Mouse (Mus musculus) regulatory T cell (primary cell): ENCODE results near the gene Cdh13.
"Not testable (repeated sequence)": the region's sequence is repeated elsewhere in the genome, so short reads cannot be mapped to it uniquely, and the experiment has no call there.

ENCODE experiments used
- in situ Hi-C: fragments of 300-600 bp; cut with MboI, MseI; formaldehyde crosslinking; loops from one replicate; pipeline ENCODE4 v1.15.1; 2025; ENCODE audit warnings: high pct_unique_total_duplicates

Gene Cdh13

DNA sequence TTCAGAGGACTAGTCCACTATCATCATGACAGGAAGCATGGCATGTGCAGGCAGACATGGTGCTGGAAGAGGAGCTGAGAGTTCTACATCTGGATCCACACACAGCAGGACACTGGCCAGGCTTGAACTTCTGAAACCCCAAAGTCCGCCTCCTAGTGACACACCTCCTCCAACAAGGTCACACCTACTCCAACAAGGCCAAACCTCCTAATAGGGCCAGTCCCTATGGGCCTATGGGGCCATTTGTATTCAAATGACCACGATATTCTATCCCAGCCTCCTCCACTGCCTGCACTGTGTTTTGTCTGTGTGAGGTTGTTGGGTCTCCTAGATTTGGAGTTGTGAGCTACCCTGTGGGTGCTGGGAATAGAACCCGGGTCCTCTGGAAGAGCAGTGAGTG lies 1060.1 kb downstream of the Cdh13 start:
- in situ Hi-C loops, result no loop called here

DNA sequence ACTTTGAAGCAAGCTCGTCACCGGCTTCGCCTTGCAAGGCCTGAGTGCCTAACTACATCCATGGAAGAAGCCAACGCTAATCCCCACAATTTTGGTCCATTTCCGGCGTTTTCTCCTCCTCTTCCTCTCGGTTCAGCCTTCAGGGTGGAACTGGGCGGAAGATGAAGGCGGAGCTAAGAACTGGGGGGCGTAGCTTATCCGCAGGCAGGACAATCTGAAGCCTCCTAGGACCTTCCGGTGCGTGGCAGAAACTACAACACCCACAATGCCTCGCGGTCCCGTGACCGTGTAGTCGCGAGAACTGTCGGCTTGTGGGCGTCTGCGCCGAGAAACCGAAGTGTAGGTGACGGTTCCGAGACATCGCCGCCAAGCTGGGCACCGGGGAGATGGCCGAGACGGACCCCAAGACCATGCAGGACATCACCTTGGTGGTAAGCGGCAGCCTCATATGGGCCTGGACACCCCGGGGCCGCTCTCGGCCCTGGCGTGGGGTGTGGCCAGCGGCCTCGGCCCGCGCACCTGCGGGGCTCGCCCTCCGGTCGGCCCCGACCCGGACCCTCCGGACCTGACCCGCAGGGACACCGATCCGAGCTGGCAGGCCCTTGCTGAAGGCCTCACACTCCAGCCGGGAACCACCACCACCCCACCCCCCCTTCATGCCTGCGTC lies 1060.8 kb downstream of the Cdh13 start, which contains the start of gene Hsbp1:
Gene Hsbp1, plus strand, starts transcription at position 299 of the 667 bp plus-strand sequence.
- in situ Hi-C loops, result no loop called here

DNA sequence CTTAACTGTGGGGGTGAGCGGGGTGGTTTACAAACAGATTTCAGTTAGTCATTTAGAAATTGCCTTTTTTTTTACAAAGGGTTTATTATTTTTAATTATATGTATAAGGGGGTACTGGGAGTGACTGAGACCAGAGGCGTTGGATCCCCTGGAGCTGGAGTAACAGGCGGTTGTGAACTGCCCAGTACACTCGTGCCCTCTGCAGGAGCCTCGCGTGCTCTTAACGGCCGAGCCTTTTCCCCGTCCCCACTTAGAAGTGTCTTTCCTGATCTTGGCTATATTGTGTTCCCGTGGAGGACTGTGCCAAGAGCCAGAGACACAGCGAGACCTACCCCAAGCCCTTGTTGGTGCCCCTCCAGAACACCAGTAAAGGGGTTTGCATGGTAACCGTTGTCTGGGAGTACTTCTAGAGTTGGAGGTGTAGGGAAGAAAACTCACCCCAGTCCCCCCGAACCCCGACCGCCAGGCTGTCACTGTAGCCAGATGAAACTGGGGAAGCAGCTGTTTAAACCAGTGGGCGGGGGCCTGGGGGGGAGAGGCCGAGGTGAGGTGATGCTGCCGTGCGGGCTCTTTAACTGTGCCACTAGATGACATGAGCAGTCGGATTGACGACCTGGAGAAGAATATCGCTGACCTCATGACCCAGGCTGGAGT lies 1061.6 kb downstream of the Cdh13 start:
- in situ Hi-C loops, result no loop called here

DNA sequence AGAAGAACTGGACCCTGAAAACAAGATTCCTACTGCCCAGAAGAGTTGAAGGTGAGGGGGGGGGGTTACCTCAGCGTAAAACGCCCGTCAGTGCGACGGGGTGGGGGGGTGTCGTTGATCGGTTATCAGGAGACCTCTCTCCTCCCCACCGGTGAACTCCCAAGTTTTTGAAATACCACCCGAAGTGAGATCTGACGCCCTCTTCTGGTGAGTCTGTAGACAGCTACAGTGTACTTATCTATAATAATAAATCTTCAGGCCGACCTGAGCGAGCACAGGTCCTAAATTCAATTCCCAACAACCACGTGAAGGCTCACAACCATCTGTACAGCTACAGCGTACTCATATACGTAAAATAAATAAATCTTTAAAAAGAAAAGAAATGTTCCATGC lies 1062.1 kb downstream of the Cdh13 start:
- in situ Hi-C loops, result no loop called here

DNA sequence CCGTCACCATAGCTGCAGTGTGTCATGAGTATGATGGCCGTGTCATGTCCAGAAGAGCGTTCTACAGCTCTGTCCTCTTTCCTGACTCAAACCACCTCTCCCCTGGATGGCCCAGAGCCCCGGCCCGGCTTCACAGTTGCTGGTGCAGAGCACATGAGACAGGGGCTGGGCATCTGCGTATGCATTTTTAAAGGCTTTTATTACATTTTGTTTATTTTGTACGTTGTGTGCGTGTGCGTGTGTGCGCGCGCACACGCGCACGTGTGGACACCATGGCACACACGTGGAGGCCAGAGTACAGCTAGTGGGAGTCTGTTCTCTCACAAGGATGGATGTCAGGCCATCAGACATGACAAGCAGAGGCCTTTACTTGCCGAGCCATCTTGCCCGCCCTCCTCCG lies 1068.1 kb downstream of the Cdh13 start:
- in situ Hi-C loops, result no loop called here

DNA sequence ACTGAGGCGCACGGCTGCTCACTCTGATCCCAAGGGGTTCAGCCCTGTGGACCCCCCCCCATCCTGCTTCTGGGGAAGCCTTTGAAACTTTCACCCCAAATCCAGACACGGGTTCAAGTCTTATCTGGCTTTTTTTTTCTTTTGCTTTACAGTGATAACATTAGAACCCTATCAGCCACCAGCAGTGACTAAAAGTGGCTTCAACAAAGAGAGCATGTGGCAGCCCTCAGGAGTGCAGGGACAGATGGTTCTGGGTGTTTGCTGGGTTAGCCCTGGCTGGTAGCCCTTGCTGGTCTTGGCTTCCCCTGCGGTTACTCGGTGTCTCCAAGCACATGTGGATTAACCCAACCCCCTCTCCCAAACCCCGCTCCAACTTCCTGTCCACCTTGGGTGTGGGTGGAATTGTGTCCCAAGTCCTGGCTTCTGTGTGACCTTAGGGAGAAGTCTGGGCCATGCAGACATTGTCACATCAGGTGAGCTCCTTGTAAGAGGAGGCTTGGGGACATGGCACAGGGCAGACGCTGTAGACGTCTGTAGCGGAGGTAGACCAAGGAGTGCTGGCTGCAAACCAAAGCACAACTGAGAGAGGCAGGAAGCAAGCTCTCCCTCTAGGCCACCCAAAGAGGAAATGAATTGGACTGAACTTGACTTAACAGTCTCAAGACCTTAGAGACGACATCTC lies 1069.6 kb downstream of the Cdh13 start:
- in situ Hi-C loops, result no loop called here

DNA sequence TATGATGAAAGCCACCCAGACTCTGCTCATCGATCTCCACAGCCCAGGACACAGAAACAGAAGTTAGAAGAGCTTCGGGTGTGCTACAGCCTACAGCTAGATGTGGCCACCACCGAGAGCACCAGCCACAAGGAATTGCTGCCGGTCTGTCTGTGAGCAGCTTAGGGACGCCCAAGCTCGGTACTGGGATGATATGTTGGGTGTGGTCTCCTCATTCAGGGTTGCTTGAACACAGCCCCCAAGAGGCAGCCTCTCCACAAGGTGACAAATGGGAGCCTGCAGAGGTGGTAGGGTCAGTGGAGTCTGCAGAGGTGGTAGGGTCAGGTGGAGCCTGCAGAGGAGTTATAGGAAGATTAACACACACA lies 1070.1 kb downstream of the Cdh13 start:
- in situ Hi-C loops, result no loop called here

DNA sequence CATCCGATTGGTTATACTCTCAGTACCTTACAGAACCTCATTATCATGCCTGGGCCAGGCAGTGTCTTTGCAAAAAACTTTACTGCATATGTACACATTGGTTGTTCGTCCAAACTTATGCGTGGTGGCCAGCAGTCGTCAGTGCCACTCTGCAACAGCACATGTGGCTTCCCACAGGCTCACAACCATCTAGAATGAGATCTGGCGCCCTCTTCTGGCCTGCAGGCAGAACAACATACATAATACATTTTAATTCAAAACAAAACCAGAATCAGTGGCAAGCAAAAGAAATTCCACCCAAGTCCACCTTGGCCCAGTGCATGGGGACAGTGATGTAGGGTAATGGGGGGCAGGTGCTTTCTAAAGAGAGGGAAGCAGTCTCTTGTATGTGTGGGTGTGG lies 1073.1 kb downstream of the Cdh13 start:
- in situ Hi-C loops, result not testable (repeated sequence)

DNA sequence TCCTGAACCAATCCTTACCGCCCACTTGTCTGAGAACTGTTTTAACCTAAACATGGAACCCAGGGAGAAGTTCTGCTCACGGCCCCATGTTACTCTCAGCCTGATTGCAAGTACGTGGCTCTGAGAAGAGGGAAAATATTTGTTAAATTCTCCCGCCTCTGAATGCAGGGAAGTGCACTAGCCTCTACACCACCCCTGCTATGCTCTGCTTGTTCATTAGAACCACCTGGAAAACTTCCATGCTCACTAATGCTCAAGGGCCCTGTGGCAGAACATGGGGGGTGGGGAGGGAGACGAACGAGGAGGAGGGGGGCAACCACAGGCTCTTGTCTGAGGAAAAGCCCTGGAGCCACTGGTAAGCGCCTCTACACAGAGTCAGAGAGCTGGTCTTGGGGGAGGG lies 1074.6 kb downstream of the Cdh13 start:
- in situ Hi-C loops, result no loop called here

DNA sequence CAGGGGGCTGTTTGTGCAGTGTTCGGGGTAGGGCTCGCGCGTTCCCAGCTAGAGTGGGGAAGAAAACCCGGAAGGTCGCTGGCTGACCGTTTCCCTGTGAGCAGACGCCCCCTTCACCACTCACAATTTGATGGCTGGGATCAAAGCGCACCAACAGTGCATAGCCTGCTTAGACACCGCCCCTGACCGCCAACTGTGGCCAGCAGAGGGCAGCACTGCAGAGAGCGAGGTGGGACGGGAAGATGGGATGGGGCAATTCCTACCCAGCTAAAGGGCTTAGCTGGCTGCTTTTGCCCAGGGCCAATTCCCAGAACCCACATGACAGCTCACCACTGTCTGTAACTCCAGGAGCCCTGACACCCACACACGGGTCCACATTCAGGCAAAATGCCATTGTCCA lies 1075.3 kb downstream of the Cdh13 start:
- in situ Hi-C loops, result no loop called here

DNA sequence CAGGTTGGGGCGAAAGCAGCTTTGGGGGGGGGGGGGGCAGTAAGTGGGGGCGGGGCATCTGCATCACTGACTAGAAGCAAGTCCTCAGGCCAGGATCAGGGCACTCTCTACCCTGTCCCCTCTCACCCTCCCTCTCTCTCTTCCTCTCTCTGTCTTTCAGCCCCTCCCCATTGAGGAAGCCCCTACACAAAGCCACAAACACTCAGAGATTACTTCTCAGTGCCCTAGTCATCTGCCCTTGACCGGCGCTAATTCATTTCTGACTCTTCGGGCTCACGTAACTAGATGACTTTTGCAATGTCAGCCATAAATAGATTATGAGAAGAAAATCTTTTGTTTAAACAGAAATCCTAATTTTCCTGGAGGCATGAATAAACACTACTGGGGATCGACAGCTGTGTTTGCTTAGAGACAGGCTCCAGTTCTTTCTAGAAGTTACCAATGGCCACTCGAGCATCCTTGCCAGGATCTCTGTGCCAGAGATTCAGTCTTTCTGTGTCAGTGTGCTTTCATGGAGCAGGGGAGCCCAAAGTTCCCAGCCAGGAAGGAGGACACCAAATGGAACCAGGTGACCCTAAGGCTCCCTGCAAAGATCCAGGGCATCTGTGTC lies 1077.3 kb downstream of the Cdh13 start:
- in situ Hi-C loops, result loop anchor here (10.0 kb wide), 1 partner anchor 1434 kb away; no protein-coding TSS in a partner anchor
